Mouse (Mus musculus) retina, postnatal 1 day (tissue): ENCODE results near the gene Thumpd3.

Experiments
- DNase-seq: peaks from one replicate; pipeline ENCODE4 v3.0.0-alpha.2; 2012

Thumpd3 gene

DNA sequence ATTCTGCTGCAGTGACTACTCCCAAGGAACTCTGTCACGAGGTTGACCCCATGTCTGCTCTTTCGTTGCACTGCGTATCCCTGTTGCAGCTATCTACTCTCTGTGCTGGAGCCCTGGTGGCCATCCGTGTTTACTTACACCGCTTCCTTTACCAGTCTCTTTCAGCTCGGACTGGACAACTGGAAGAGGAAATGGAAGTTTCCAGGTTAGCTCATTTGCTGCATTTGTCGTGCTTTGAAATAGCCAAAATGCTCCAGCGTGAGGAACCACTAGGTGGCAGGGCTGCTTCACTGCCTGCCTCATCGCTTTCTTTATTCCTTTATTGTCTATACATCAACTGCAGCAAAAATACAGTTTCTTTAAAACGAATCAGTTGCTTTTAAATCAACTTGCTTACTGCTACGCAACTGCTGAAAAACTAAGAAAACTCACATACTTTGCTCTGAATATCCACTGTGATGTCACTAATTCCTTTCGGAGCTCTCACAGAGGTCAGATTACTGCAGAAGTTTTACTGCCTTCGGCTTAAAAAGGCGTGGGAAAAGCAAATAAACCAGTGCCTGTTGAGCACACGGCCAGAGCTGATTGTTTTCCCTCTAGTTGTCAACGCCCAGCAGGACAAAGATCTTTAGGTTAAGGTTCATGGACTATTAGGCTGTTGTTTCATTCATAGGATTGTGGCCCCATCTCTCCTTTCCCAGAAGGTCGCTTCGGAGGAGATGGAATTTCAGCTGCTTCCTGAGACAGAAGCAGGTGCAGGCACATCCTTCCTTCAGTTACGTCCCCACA is 7.9 kb upstream of the Thumpd3 start:
- DNase-seq: peak; percentile 80

DNA sequence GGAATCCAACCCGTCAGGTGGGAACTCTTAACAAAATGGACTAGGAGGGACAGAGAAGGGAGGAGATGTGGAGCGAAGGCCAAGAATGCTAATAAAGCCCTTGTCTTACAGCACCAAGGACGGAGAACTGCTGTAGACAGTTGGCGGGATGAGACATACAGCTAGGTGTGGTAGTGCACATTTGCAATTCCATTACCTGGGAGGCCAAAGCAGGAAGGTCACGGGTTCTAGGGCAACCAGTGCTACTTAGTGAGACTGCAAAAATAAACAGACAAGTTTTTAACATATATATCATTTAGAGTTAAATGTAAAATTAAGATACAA is 7.3 kb upstream of the Thumpd3 start:
- DNase-seq: no peak

- no peak for DNase-seq
Measured at GRCm38 (mm10) chr6:113040319-113040718, 5.7 kb upstream of the Thumpd3 start.

DNA sequence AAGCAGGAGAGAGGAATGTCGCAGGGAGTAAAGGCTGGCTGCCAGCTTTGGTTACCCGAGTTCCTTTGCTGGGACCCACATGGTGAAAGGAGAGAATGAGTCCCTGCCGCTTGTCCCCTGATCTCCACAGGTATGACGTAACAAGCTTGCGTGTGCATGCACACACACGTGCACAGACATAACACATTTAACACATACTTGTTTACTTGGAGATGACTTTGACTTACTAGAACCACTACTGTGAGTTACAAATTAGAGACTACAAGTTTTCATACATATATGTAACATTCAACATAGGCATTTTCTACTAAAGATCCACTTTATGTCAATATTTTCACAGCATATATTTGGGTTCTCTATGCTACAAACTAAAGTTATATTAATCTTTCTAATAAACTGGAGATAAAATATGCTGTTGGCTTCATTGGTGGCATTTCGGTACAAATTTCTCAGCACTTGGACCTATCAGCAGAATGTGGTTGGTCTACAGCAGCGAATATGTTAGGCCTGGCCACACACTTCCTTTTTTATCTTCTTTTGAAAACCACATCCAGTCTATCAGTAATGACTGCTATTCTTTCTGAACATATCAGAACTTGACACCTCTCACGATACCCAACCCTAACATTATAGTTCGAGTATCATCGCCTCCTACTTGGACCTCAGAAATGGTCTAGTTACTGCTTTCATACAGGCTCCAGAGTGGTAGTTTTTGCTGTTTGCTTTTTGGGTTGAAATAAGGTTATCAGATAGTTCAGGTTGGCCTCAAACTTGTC is 4.6 kb upstream of the Thumpd3 start:
- no peak for DNase-seq

DNA sequence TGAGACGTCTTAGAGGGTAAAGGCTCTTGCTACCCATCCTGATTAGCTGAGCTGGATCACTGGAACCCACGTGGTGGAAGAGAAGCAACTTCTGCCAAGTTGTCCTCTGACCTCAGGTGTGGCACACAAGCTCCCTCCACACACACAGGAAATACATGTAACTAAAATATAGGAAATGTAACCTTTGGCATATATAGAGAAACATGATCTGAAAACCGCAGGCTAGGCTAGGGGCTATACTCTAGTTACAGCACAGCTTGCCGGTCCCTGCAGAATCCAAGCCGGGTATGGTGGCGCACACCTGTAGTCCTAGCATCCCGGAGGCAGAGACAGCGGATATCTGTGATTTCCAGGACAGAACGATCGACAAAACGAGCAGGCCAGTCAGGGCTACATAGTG is 450 bp upstream of the Thumpd3 start:
- no peak for DNase-seq

GRCm38 (mm10) chr6:113047016-113047746 is 1.2 kb downstream of the Thumpd3 start:
- no peak for DNase-seq

DNA sequence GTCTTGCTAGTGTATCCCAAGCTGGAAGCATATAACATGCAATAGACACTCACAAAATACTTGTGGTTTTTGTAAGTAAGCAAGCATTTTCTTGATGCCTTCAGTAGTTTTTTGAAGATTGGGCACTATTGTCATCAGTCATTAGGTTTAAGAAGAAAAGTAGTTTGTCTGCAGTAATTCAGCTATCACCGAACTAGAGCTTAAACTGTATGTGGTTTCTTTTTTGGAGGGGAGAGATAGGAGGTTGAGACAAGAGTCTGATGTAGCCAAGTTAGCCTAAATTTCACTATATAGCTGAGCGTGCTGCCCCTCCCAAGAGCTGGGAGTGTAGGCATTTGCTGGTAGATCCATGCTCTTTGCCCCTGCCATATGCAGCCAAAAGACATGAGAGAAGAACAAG is 2.3 kb downstream of the Thumpd3 start:
- no peak for DNase-seq

DNA sequence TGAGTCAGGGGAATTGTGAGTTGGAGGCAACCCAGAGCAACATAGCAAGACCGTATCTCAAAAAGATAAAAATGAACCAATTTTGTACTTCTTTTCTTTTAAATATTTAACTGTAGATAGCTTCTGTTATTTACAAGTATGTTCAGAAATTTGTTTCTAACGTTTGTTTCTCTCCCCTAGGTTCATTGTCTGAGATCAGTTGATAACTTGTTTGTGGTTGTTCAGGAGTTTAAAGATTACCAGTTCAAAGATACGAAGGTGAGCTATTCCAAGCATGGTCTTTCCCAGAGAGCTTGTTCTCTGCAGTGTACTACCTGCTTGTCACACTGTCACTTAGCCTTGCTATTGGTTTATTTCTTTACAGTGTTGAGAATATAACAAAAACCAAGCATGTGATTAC is 3.1 kb downstream of the Thumpd3 start:
- DNase-seq: no peak

DNA sequence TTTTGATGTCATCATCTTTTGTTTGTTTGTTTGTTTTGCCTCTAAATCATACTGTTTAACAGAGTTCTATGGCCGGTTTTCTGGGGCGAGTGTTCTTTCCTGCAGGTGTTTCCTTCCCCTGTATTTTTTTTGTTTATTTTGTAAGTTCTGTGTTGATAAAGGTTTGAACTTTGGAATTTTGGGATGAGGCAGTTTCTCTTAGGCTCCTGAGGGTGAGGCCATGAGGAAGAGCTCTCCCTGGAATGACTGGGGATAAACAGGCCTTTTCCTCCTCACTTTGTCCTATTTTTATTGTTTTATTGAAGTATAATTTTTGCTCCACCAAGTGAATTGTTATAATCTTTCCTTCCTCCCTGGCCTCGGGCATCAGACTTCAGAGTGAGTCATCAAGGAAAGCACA is 6.9 kb downstream of the Thumpd3 start:
- DNase-seq: no peak

- DNase-seq: no peak
Measured at GRCm38 (mm10) chr6:113054552-113055107, 8.6 kb downstream of the Thumpd3 start.

DNA sequence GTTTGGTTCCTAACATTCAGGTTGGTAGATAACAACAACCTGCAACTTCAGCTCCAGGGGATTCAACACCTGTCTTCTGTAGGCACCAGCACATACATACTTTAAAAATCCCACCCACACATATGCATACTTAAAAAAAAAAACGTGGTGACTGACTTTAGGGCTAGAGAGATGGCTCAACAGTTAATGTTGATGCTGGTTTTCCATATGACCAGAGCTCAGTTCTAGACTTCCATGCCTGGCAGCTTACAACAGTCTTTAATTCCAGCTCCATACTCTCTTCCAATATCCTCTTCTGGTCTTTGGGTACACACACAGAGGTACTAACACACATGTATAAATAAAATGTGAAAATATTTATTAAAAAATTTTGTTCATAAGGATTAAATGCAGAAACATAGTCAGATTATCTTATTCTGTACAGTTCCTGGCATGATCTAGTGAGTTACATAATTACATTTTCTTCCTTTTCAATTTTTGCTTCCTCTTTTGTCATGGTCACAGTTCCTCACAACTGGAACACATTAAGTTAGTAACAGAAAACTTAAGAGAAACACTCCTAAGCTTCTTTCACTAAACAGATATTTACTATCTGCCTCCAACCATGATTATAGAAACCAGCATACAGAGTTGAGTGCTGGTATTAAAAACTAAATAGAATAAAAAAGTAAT is 15.0 kb downstream of the Thumpd3 start:
- DNase-seq: no peak

GRCm38 (mm10) chr6:113062253-113062652 is 16.2 kb downstream of the Thumpd3 start:
- no peak for DNase-seq

GRCm38 (mm10) chr6:113063363-113063762 is 17.3 kb downstream of the Thumpd3 start:
- DNase-seq: no peak

GRCm38 (mm10) chr6:113065186-113065585 is 19.2 kb downstream of the Thumpd3 start:
- DNase-seq: no peak

DNA sequence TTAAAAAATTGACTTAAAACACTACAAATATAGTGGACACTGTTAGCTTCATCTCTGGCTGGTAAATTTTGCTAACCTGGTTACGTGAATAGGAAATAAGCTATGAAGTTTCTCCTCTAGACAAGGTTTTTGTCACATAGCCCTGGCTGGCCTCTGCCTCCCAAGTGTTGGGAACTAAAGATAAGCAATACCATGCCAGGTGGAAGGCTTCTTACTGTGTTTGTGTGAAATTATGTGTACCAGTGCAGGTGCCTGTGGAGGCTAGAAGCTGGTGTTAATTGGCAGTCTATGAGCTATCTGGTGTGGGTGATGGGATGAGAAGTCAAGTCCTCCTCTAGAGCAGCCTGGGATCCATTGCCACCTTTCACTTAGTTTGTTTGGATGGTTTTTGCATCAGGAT is 23.1 kb downstream of the Thumpd3 start:
- no peak for DNase-seq

DNA sequence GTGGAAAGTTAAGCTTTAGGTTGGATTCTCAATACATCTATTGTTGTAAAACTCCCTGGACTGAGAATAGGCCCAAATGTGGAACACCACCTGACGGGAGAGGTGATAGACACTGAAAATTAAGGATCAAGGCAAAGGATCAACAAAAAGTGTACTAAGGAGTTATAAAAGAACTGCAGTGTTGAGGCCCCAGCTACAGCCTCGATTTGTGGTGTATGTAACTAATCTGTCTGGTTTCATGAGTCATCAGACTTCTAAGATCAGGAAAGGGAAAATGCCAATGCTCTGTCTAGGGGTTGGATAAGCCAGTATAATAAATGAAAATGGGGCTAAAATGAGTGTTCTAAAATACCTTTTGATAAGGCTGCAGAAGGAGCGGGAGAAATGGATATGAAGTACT is 29.2 kb downstream of the Thumpd3 start:
- no peak for DNase-seq

DNA sequence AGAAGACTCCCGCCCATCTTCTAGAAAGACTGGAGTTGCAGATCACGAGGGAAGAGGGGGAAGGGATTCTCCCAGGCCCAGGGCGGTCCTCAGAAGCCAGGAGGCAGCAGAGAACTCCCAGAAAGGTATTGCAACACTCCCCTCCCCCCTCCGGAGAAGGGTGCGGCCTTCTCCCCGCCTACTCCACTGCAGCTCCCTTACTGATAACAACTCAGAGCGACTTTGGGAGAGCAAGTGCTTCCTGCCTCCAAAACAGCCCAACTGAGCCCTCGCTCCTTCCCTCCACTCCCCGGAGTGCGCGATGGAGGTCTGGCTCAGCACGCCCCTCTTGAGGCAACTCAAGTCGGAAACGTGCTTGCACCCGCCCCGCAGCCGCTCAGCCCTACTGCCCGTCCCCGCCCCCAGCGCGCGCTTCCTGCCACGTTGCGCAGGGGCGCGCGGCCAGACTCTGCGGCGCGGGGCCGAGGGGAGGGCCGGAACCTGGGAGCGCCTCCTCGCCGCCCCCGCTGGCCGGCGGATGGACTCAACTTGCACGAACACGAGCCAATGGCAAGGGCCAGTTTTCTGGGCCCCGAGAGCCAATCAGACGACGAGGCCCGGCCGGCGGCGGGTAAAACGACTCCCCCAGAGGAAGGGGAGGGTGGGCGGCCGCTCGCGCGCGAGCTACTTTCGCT is 30.1 kb downstream of the Thumpd3 start:
- peak; percentile 99 for DNase-seq

- peak; percentile 99 for DNase-seq
Measured at GRCm38 (mm10) chr6:113076686-113077516, 30.9 kb downstream of the Thumpd3 start, which contains the start of gene Setd5. TSS of gene Setd5 (plus strand) at chr6:113077365.

DNA sequence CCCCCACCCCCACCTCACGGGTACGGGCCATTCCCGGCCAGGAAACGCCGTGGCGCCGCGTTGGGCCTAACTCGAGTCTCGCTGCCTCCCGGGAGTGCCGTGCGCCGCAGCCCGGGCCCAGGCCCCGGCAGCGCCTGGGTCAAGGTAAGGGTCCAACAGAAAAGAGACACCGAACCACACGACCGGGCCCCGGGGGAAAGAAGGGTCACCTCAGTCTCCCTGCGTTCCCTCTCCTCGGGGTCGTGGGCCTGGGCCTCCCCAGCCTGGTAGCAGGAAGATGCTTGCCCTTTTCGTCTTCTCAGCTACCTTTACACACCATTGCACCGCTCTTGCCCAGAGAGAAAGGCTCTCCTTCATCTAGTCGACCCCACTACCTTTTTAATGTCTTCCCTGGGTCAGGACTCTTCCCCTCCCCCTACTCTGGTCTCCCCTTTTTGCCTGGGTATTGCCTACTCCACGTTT is 31.6 kb downstream of the Thumpd3 start:
- no peak for DNase-seq

GRCm38 (mm10) chr6:113078031-113078721 is 32.2 kb downstream of the Thumpd3 start:
- DNase-seq: peak; percentile 48
